Mouse (Mus musculus) liver, postnatal 0 days (tissue): ENCODE measurements around the gene E2f2.

ENCODE experiments used
- CTCF ChIP-seq: sonication (generic); IDR thresholded peaks from 2 replicates; pipeline ENCODE4 v1.5.1; 2016; ENCODE audit warnings: antibody characterized with exemption, low read depth
- EP300 ChIP-seq: IDR thresholded peaks from 2 replicates; pipeline ENCODE4 v1.6.1; 2016; ENCODE audit warnings: antibody characterized with exemption, low read depth, mild to moderate bottlenecking

- TF ChIP-seq CTCF (no peak), EP300 (no peak)
Observed at GRCm38 (mm10) chr4:136193571-136193970, 21.4 kb downstream of the E2f2 start.
